Mouse (Mus musculus): ENCODE measurements at regions not wholly inside any gene's neighbourhood (a gene's known extent, or its start where the extent isn't known, plus 50 kb on each side); places are given as distances from the start of the nearest gene placed in this dataset.

- Histone ChIP-seq H3K4me2 (replicated peaks) (no peak overlapping the region), H3K9me3 (replicated peaks) (no peaks in the 10 kb centered on the region), H3K9ac (no peak overlapping the region), H3K27me3 (no peaks in the 10 kb centered on the region), H3K4me3 (replicated peaks) (no peak overlapping the region), H3K36me3 (no peaks in the 10 kb centered on the region), H3K4me1 (no peaks in the 10 kb centered on the region), H3K27ac (replicated peaks) (no peak overlapping the region)
- no peak for ATAC-seq (ENCODE audit: insufficient number of reproducible peaks, low FRiP score, low TSS enrichment, low read depth)
- WGBS: 74% methylated on average over 3 of the region's 3 CpGs
These were observed 215.5 kb downstream of the Srek1 start for GRCm38 (mm10) chr13:103558915-103559314.

GRCm38 (mm10) chr13:103539577-103539976, 205.3 kb upstream of the Mast4 start:
- no peak overlapping the region for H3K27ac ChIP-seq (replicated peaks)
- H3K36me3 ChIP-seq: no peaks in the 10 kb centered on the region
- no peaks in the 10 kb centered on the region for H3K27me3 ChIP-seq
- H3K9ac ChIP-seq: no peak overlapping the region
- H3K4me2 ChIP-seq (replicated peaks): no peak overlapping the region
- ATAC-seq (ENCODE audit: insufficient number of reproducible peaks, low FRiP score, low TSS enrichment, low read depth): peak; percentile 57; the same call in 1 of the 2 replicates
- H3K9me3 ChIP-seq (replicated peaks): no peaks in the 10 kb centered on the region
- H3K4me3 ChIP-seq (replicated peaks): no peak overlapping the region
- peaks cover 3% of the 10 kb centered on the region; the same call in 1 of the 2 replicates for H3K4me1 ChIP-seq
- 72% methylated on average over 10 of the region's 10 CpGs for WGBS

- Histone ChIP-seq H3K4me2 (replicated peaks) (no peak overlapping the region), H3K27me3 (no peaks in the 10 kb centered on the region), H3K9me3 (replicated peaks) (no peaks in the 10 kb centered on the region), H3K4me1 (0 out of 2 replicates have a peak, but pooled peaks cover 3% of the 10 kb centered on the region), H3K9ac (no peak overlapping the region), H3K27ac (replicated peaks) (no peak overlapping the region), H3K4me3 (replicated peaks) (no peak overlapping the region), H3K36me3 (no peaks in the 10 kb centered on the region)
- no peak for ATAC-seq (ENCODE audit: insufficient number of reproducible peaks, low FRiP score, low TSS enrichment, low read depth)
- WGBS: 54% methylated on average over 1 of the region's 1 CpGs
These were observed 179.5 kb upstream of the Mast4 start for GRCm38 (mm10) chr13:103513825-103514224.

- no peaks in the 10 kb centered on the region for H3K27me3 ChIP-seq
- H3K4me2 ChIP-seq (replicated peaks): no peak overlapping the region
- no peak for ATAC-seq (ENCODE audit: insufficient number of reproducible peaks, low FRiP score, low TSS enrichment, low read depth)
- no peak overlapping the region for H3K4me3 ChIP-seq (replicated peaks)
- H3K36me3 ChIP-seq: no peaks in the 10 kb centered on the region
- H3K4me1 ChIP-seq: 0 out of 2 replicates have a peak, but pooled peaks cover 3% of the 10 kb centered on the region
- H3K9ac ChIP-seq: no peak overlapping the region
- H3K27ac ChIP-seq (replicated peaks): peak overlapping the region; percentile 28; the same call in 1 of the 2 replicates
- WGBS: 54% methylated on average over 7 of the region's 7 CpGs
- H3K9me3 ChIP-seq (replicated peaks): no peaks in the 10 kb centered on the region
These were observed 178.2 kb upstream of the Mast4 start for GRCm38 (mm10) chr13:103512476-103512875.

- Histone ChIP-seq H3K9me3 (replicated peaks) (no peaks in the 10 kb centered on the region), H3K4me1 (no peaks in the 10 kb centered on the region), H3K4me3 (replicated peaks) (no peak overlapping the region), H3K36me3 (no peaks in the 10 kb centered on the region), H3K27me3 (no peaks in the 10 kb centered on the region), H3K27ac (replicated peaks) (no peak overlapping the region), H3K4me2 (replicated peaks) (no peak overlapping the region), H3K9ac (no peak overlapping the region)
- no peak for ATAC-seq (ENCODE audit: insufficient number of reproducible peaks, low FRiP score, low TSS enrichment, low read depth)
- WGBS: 80% methylated on average over 7 of the region's 7 CpGs
These were observed 170.7 kb upstream of the Mast4 start for GRCm38 (mm10) chr13:103504987-103505386.

GRCm38 (mm10) chr13:103499376-103499775, 165.1 kb upstream of the Mast4 start:
- H3K9ac ChIP-seq: no peak overlapping the region
- no peaks in the 10 kb centered on the region for H3K36me3 ChIP-seq
- no peaks in the 10 kb centered on the region for H3K9me3 ChIP-seq (replicated peaks)
- WGBS: 81% methylated on average over 8 of the region's 8 CpGs
- no peak overlapping the region for H3K4me3 ChIP-seq (replicated peaks)
- H3K27ac ChIP-seq (replicated peaks): no peak overlapping the region
- H3K27me3 ChIP-seq: no peaks in the 10 kb centered on the region
- no peaks in the 10 kb centered on the region for H3K4me1 ChIP-seq
- H3K4me2 ChIP-seq (replicated peaks): no peak overlapping the region
- ATAC-seq (ENCODE audit: insufficient number of reproducible peaks, low FRiP score, low TSS enrichment, low read depth): no peak; the same call in 1 of the 2 replicates

GRCm38 (mm10) chr13:103494371-103494770, 160.1 kb upstream of the Mast4 start:
- Histone ChIP-seq H3K9me3 (replicated peaks) (no peaks in the 10 kb centered on the region), H3K9ac (no peak overlapping the region), H3K4me1 (no peaks in the 10 kb centered on the region), H3K4me2 (replicated peaks) (no peak overlapping the region), H3K36me3 (no peaks in the 10 kb centered on the region), H3K4me3 (replicated peaks) (no peak overlapping the region), H3K27me3 (no peaks in the 10 kb centered on the region), H3K27ac (replicated peaks) (no peak overlapping the region)
- WGBS: 66% methylated on average over 9 of the region's 9 CpGs
- ATAC-seq (ENCODE audit: insufficient number of reproducible peaks, low FRiP score, low TSS enrichment, low read depth): no peak

GRCm38 (mm10) chr13:103493567-103493966, 159.3 kb upstream of the Mast4 start:
- 72% methylated on average over 7 of the region's 7 CpGs for WGBS
- no peak for ATAC-seq (ENCODE audit: insufficient number of reproducible peaks, low FRiP score, low TSS enrichment, low read depth)
- Histone ChIP-seq H3K9me3 (replicated peaks) (no peaks in the 10 kb centered on the region), H3K27ac (replicated peaks) (no peak overlapping the region), H3K4me2 (replicated peaks) (no peak overlapping the region), H3K4me3 (replicated peaks) (no peak overlapping the region), H3K9ac (no peak overlapping the region), H3K4me1 (no peaks in the 10 kb centered on the region), H3K36me3 (no peaks in the 10 kb centered on the region), H3K27me3 (no peaks in the 10 kb centered on the region)

- WGBS: 79% methylated on average over 6 of the region's 6 CpGs
- H3K27ac ChIP-seq (replicated peaks): no peak overlapping the region
- no peak overlapping the region for H3K4me2 ChIP-seq (replicated peaks)
- no peaks in the 10 kb centered on the region for H3K36me3 ChIP-seq
- H3K4me1 ChIP-seq: no peaks in the 10 kb centered on the region
- H3K4me3 ChIP-seq (replicated peaks): no peak overlapping the region
- no peaks in the 10 kb centered on the region for H3K27me3 ChIP-seq
- no peaks in the 10 kb centered on the region for H3K9me3 ChIP-seq (replicated peaks)
- no peak for ATAC-seq (ENCODE audit: insufficient number of reproducible peaks, low FRiP score, low TSS enrichment, low read depth)
- H3K9ac ChIP-seq: no peak overlapping the region
These were observed 155.8 kb upstream of the Mast4 start for GRCm38 (mm10) chr13:103490049-103490448.

- Histone ChIP-seq H3K36me3 (no peaks in the 10 kb centered on the region), H3K4me1 (no peaks in the 10 kb centered on the region), H3K4me3 (replicated peaks) (no peak overlapping the region), H3K9me3 (replicated peaks) (no peaks in the 10 kb centered on the region), H3K9ac (no peak overlapping the region), H3K27me3 (no peaks in the 10 kb centered on the region), H3K27ac (replicated peaks) (no peak overlapping the region), H3K4me2 (replicated peaks) (no peak overlapping the region)
- ATAC-seq (ENCODE audit: insufficient number of reproducible peaks, low FRiP score, low TSS enrichment, low read depth): no peak
- 60% methylated on average over 5 of the region's 5 CpGs for WGBS
These were observed 149.8 kb upstream of the Mast4 start for GRCm38 (mm10) chr13:103484092-103484491.

GRCm38 (mm10) chr13:103483392-103483791, 149.1 kb upstream of the Mast4 start:
- no peak overlapping the region for H3K9ac ChIP-seq
- H3K36me3 ChIP-seq: no peaks in the 10 kb centered on the region
- no peaks in the 10 kb centered on the region for H3K9me3 ChIP-seq (replicated peaks)
- no peak for ATAC-seq (ENCODE audit: insufficient number of reproducible peaks, low FRiP score, low TSS enrichment, low read depth)
- no peaks in the 10 kb centered on the region for H3K27me3 ChIP-seq
- H3K4me2 ChIP-seq (replicated peaks): no peak overlapping the region
- no peaks in the 10 kb centered on the region for H3K4me1 ChIP-seq
- 75% methylated on average over 7 of the region's 7 CpGs for WGBS
- no peak overlapping the region for H3K27ac ChIP-seq (replicated peaks)
- H3K4me3 ChIP-seq (replicated peaks): no peak overlapping the region

- no peak overlapping the region for H3K4me3 ChIP-seq (replicated peaks)
- 83% methylated on average over 6 of the region's 6 CpGs for WGBS
- H3K27me3 ChIP-seq: no peaks in the 10 kb centered on the region
- H3K9me3 ChIP-seq (replicated peaks): no peaks in the 10 kb centered on the region
- no peak overlapping the region for H3K9ac ChIP-seq
- H3K27ac ChIP-seq (replicated peaks): no peak overlapping the region
- H3K4me1 ChIP-seq: no peaks in the 10 kb centered on the region
- no peaks in the 10 kb centered on the region for H3K36me3 ChIP-seq
- ATAC-seq (ENCODE audit: insufficient number of reproducible peaks, low FRiP score, low TSS enrichment, low read depth): no peak
- H3K4me2 ChIP-seq (replicated peaks): no peak overlapping the region
These were observed 142.0 kb upstream of the Mast4 start for GRCm38 (mm10) chr13:103476328-103476727.
